Mouse (Mus musculus) forebrain, embryonic 11.5 days (tissue): ENCODE data around the gene Pawr. TPM values are rescaled to one million over a fixed set of nuclear protein-coding genes. Genes with fewer than 3 reads are reported as not detected.

Experiments used
- ATAC-seq: fragments of 200-750 bp; cut with Nextera tagmentation; replicated peaks from 2 replicates; pipeline ENCODE4 v1.8.0; 2017; ENCODE audit warnings: moderate TSS enrichment; ENCODE audit not compliant: low FRiP score
- DNase-seq: peaks from one replicate; pipeline ENCODE4 v3.0.0-alpha.2; 2017; ENCODE audit warnings: low spot score
- H3K27ac ChIP-seq: fragments of 300-500 bp; sonication (generic); 2 replicates; pipeline ENCODE4 v1.5.1; 2014; ENCODE audit warnings: low read depth, low read length
- H3K27me3 ChIP-seq: fragments of 300-500 bp; sonication (generic); 2 replicates; pipeline ENCODE4 v1.6.1; 2014; ENCODE audit warnings: mild to moderate bottlenecking, low read length, mixed read lengths; ENCODE audit not compliant: control insufficient read depth, insufficient read depth
- H3K36me3 ChIP-seq: fragments of 300-500 bp; sonication (generic); 2 replicates; pipeline ENCODE4 v1.6.1; 2014; ENCODE audit warnings: mild to moderate bottlenecking, low read length, moderate library complexity, mixed read lengths; ENCODE audit not compliant: control insufficient read depth, insufficient read depth
- H3K4me1 ChIP-seq: fragments of 300-500 bp; sonication (generic); replicated peaks from 2 replicates; pipeline ENCODE4 v1.6.1; 2014; ENCODE audit warnings: low read length, mixed read lengths; ENCODE audit not compliant: control insufficient read depth, insufficient read depth
- H3K4me2 ChIP-seq: fragments of 300-500 bp; sonication (generic); 2 replicates; pipeline ENCODE4 v1.6.1; 2014; ENCODE audit warnings: low read depth, mild to moderate bottlenecking, low read length, moderate library complexity, mixed read lengths; ENCODE audit not compliant: severe bottlenecking
- H3K4me3 ChIP-seq: fragments of 300-500 bp; sonication (generic); 2 replicates; pipeline ENCODE4 v1.5.1; 2014; ENCODE audit warnings: low read depth, low read length
- H3K9ac ChIP-seq: fragments of 300-500 bp; sonication (generic); 2 replicates; pipeline ENCODE4 v1.6.1; 2014; ENCODE audit warnings: low read length
- H3K9me3 ChIP-seq: fragments of 300-500 bp; sonication (generic); 2 replicates; pipeline ENCODE4 v1.6.1; 2016; ENCODE audit warnings: low read length, mixed read lengths; ENCODE audit not compliant: control insufficient read depth
- WGBS: fragments of 180-500 bp; shearing (Covaris S2); extraction: QIAGEN DNeasy Blood & Tissue Kit; methylation state at CpG from one replicate; pipeline ENCODE4 v1.1.7; 2014; 5-methylcytosine and 5-hydroxymethylcytosine counted together
- polyA plus RNA-seq: library from polyadenylated mRNA; unstranded; fragments of >200 nt; fragmentation: Nextera tagmentation; extraction: Ambion mirVana; gene quantifications from 2 replicates; pipeline ENCODE4 v1.2.1, GENCODE M21; 2014

Pawr gene
- polyA plus RNA-seq, 1 experiment from 2014 or later: 18.3 TPM

- no peak overlapping the region for H3K9ac ChIP-seq
- DNase-seq (no peak), ATAC-seq (0 out of 2 replicates have a peak, but pooled peaks have one; percentile 21)
- H3K4me1 ChIP-seq: no peaks in the 10 kb centered on the region
- H3K4me2 ChIP-seq: no peak overlapping the region
- WGBS: 90% methylated on average over 12 of the region's 12 CpGs
- no peak overlapping the region for H3K4me3 ChIP-seq
- no peaks in the 10 kb centered on the region for H3K27me3 ChIP-seq
- no peak overlapping the region for H3K27ac ChIP-seq
- H3K36me3 ChIP-seq: no peaks in the 10 kb centered on the region
- H3K9me3 ChIP-seq: no peaks in the 10 kb centered on the region
These were observed 75.2 kb downstream of the Pawr start for GRCm38 (mm10) chr10:108406798-108407754.

DNA sequence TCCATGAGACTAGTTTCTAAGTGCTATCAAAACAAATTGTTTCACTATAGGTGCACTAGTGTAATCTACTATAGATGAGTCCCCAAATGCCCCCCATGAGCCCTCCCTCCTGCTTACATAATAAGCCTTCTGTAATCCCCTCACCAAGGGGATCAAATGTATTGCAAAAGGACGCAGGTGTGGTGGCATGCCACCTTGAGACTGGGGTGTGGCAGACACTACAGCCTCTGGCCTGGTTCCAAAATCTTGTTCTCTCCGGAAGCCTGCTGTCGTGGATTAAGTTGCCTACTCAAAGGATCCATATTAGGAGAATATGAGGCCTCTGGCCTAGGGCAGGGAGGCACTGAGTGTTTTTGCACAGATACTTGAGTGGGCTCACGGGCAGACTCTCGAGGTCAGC, 76.1 kb downstream of the Pawr start:
- Histone ChIP-seq H3K4me2 (no peak overlapping the region), H3K4me3 (no peak overlapping the region), H3K36me3 (no peaks in the 10 kb centered on the region), H3K27me3 (no peaks in the 10 kb centered on the region), H3K4me1 (no peaks in the 10 kb centered on the region), H3K27ac (no peak overlapping the region), H3K9me3 (no peaks in the 10 kb centered on the region), H3K9ac (no peak overlapping the region)
- WGBS: 60% methylated on average over 5 of the region's 5 CpGs
- no peak for DNase-seq
- no peak for ATAC-seq

DNA sequence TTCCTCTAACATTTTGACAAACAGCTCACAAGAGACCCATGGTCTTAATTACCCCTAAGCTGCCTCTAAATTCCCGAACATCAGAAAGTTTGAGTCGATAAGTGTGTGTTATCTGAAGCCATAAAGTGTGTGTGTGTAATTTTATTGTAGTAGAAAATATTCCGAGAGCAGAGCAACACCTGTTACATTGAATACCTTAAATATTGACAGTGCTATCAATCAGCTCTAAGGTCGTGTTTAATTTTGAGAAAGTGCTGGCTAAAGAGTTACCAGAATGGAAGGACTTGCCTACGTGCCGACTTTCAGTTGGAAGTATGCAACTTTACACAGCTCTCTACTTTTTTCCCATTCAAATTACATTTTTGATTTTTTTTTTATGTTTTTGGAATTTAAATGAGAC, 76.5 kb downstream of the Pawr start:
- DNase-seq (no peak), ATAC-seq (no peak)
- no peaks in the 10 kb centered on the region for H3K36me3 ChIP-seq
- no peak overlapping the region for H3K4me2 ChIP-seq
- H3K9me3 ChIP-seq: no peaks in the 10 kb centered on the region
- no peaks in the 10 kb centered on the region for H3K4me1 ChIP-seq
- H3K27me3 ChIP-seq: no peaks in the 10 kb centered on the region
- H3K4me3 ChIP-seq: no peak overlapping the region
- no peak overlapping the region for H3K27ac ChIP-seq
- 84% methylated on average over 6 of the region's 6 CpGs for WGBS
- no peak overlapping the region for H3K9ac ChIP-seq

DNA sequence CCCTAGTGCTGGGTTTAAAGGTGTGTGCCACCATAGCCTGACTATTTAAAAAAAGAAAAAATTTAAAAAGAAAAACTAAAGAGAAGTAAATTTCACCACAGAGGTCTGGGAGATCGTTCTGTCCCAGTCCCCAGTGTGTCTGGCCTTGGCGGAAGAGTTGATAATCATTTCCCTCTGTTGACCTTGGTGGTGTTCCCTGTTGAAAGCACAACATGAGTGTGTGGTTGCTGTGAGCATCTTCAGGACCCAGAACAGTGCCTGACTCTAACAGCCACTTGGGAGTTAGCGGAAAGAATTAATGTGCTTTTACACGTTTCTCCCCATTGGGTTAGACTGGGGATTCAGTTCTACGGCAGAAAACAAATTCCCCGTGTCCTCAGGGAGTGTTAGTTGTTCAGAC, 77.1 kb downstream of the Pawr start:
- no peaks in the 10 kb centered on the region for H3K4me1 ChIP-seq
- H3K9ac ChIP-seq: no peak overlapping the region
- WGBS: 86% methylated on average over 6 of the region's 6 CpGs
- ATAC-seq (no peak), DNase-seq (no peak)
- no peak overlapping the region for H3K4me3 ChIP-seq
- H3K27me3 ChIP-seq: no peaks in the 10 kb centered on the region
- H3K27ac ChIP-seq: no peak overlapping the region
- H3K9me3 ChIP-seq: no peaks in the 10 kb centered on the region
- no peaks in the 10 kb centered on the region for H3K36me3 ChIP-seq
- no peak overlapping the region for H3K4me2 ChIP-seq

- Histone ChIP-seq H3K27me3 (no peaks in the 10 kb centered on the region), H3K27ac (no peak overlapping the region), H3K4me2 (no peak overlapping the region), H3K36me3 (no peaks in the 10 kb centered on the region), H3K4me3 (no peak overlapping the region), H3K9ac (no peak overlapping the region), H3K4me1 (no peaks in the 10 kb centered on the region), H3K9me3 (no peaks in the 10 kb centered on the region)
- 93% methylated on average over 6 of the region's 6 CpGs for WGBS
- DNase-seq (no peak), ATAC-seq (no peak)
These were observed 77.6 kb downstream of the Pawr start for GRCm38 (mm10) chr10:108409529-108409928.

DNA sequence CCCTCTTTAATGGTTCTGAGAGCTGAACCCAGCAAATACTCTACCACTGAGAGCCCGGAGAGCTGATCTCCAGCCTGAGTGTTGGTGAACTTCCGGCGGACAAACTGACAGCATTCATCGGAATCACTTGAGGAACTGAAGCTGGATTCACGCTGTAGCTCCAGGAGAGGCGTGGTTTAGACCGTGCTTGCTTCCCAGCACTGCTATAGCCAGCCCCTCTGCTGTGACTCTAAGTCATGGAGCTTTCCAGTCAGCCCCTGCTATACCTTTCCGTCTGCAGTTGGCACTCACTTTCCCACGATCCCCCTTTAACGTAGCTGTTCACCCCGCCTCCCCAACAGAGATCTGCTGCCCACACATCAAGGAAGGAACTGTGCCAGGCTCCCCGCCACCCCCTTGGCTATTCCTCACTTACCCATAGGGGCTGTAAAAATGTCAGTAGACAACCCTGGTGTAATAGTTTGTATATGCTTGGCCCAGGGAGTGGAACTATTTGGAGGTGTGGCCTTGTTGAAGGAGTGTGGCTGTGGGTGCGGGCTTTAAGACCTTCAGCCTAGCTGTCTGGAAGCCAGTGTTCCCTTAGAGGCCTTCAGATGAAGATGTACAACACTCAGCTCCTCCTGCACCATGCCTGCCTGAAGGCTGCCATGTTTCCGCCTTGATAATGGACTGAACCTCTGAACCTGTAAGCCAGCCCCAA, 83.2 kb downstream of the Pawr start:
- WGBS: 95% methylated on average over 14 of the region's 14 CpGs
- Histone ChIP-seq H3K9ac (no peak overlapping the region), H3K4me3 (no peak overlapping the region), H3K27ac (no peak overlapping the region), H3K4me2 (no peak overlapping the region), H3K27me3 (no peaks in the 10 kb centered on the region), H3K9me3 (no peaks in the 10 kb centered on the region), H3K36me3 (no peaks in the 10 kb centered on the region), H3K4me1 (no peaks in the 10 kb centered on the region)
- DNase-seq (no peak), ATAC-seq (no peak)

- DNase-seq (no peak), ATAC-seq (no peak)
- H3K9me3 ChIP-seq: no peaks in the 10 kb centered on the region
- no peaks in the 10 kb centered on the region for H3K36me3 ChIP-seq
- H3K4me3 ChIP-seq: no peak overlapping the region
- WGBS: 82% methylated on average over 5 of the region's 5 CpGs
- H3K27me3 ChIP-seq: no peaks in the 10 kb centered on the region
- no peak overlapping the region for H3K9ac ChIP-seq
- no peaks in the 10 kb centered on the region for H3K4me1 ChIP-seq
- no peak overlapping the region for H3K27ac ChIP-seq
- H3K4me2 ChIP-seq: no peak overlapping the region
These were observed 85.5 kb downstream of the Pawr start for GRCm38 (mm10) chr10:108417448-108417847.

DNA sequence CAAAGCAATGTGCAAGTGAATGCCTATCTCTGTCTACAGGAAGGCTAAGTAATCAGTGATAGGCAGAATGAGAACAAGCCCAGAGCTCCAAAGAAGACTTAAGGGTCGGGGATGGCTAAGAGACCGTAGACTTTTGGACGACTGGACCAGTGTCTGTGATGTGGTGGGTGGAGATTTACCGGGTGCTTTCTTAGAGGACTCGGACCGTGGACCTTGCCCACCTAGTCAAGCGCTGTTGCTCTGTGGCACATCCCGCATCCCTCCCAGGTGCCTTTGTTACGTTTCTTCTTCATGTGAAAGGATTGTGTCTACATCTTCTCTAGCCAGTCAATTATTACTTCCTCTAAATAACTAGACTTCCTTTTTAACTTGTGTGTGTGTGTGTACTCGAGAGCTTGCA, 98.6 kb downstream of the Pawr start:
- Histone ChIP-seq H3K27me3 (no peaks in the 10 kb centered on the region), H3K4me2 (no peak overlapping the region), H3K9ac (no peak overlapping the region), H3K27ac (no peak overlapping the region), H3K36me3 (no peaks in the 10 kb centered on the region), H3K4me3 (no peak overlapping the region), H3K4me1 (no peaks in the 10 kb centered on the region; the same call in 1 of the 2 replicates), H3K9me3 (no peaks in the 10 kb centered on the region)
- ATAC-seq: no peak
- DNase-seq: no peak
- WGBS: 91% methylated on average over 10 of the region's 10 CpGs
